Mouse (Mus musculus) ovary, adult 18-20 months (tissue): Measurements from ENCODE around the gene Fmo1.
A peak's percentile ranks its signal among the peaks of the same experiment; 100 is the strongest.

Experiments used
- DNase-seq: peaks from one replicate; pipeline ENCODE4 v3.0.0; 2022; ENCODE audit warnings: low spot score, mixed read lengths

Gene Fmo1

DNA sequence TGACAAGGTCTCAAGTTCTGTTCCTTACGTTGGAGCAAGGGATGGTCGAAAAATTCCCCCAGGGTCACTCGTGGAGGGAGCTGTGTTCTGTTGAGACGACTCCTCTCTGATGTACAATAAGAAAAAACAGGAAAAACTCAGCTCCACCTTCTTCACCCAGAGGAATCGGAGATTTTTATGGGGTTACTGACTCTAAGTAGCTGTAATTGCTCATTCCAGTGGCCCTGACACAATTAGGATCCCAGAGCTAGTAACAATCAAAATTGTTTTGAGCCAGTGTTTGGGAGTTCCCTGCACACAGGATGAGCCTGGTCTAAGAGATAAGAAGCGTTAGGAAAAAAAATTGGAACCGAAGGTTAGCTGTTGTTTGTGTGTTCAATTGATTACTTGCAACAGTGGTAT lies at the start of gene Fmo1:
Fmo1 (minus strand) TSS at position 331 of the 402 bp plus-strand sequence.
- no peak for DNase-seq

DNA sequence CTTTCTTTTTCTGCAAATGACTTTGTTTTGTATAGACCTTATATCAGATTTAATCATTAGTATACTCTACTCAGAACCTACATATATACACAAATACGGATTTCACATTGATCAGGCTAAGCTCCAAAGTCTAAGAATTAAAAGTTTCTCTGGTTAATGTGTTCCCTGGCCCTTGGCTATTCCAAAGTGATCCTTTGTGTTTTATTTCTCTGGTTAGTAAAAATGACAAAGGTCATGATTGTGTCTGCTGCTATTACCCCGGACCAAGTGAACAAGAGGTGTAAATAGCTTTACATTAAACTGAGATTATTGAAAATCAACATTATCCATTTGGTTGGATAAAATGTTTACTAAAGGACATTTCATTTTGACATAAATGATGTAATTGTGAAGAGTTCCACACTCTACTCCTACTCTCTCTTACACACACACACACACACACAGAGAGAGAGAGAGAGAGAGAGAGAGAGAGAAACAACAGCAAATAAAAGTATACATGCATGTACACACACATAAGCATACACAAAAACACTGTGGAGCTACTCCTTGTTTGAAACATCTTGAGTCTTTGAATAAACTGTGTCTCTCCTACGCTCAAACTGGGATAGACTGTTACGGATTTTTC lies 48.6 kb upstream of the Fmo1 start:
- no peak for DNase-seq

DNA sequence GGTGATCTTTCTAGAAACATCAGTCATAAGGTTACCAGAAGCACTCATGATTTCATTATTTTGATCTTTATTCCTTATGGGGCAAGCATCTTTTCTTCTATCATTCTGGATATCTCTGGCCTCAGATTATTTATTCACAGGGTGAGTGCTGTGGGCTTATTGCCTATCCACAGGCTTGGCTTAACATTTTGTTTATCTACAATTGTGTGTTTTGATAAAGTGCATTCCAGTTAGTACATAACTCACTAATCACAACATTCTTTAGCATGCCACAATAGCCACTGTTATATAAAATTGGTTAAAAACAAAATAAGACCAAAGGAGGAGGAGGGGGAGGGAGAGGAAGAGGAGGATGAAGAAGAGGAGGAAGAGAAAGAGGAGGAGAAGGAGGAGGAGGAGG lies 45.7 kb upstream of the Fmo1 start:
- no peak for DNase-seq

DNA sequence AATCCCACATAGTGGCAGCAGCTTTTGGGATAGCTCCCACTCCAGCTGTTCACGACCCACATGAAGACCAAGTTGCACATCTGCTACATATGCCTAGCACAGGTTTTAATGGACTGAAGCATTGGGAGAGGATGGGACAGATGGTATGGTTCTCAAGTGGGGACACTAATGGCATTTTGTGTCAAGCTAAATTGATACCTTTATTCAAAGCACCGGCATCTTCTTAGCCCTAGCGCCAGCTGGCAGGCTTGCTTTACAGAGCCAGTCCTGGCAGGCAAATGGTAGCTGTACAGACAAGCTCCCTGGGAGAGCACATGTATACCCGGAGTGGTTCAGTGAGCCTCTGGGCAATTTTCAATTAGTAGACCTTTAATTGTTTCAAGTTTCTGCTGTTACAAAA lies 35.5 kb upstream of the Fmo1 start:
- no peak for DNase-seq

DNA sequence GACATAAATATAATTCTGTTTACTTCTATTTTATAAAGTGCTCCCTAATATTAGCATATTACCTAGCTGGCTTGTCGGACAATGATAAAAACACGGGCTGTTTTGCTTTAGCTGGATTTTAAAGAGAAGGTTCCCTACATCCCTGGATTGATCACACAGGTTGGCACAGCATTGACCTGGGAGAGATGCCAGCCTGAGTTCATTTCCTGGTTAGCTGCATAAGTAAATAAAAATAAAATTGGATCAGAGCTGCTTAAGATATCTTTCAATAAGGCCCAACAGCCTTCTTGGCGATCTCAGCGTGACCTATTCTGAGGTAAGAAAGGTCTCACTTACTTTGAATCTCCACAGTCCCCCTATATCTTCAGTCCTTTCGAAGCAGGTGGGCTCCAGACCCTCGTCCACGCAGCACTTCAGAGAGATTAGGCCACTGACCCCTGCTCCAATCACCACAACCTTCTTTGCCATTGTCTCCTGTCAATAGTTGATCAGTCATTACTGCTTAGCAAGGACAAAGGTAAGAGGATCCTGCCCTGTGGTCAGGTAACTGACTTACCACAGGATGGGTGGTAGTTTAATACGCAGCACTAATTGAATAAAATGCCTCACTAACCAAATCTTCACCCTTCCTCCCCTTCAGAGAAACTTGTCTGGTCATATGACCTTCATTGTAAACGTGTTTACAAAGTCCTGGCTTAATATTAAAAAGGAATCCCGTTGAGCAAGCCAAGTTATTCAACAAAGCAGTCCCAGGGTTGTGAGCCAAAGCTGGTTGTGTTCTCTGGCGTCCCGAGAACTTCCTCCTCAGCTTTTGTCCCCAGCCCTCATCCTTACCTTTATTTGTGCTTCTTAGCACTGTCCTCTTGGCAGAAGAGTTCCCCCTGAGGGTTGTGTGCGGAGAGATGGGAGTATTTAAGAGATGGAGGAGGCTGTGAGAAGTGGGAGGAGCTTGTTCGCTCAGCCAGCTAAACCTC lies 31.7 kb upstream of the Fmo1 start, which contains the start of gene Fmo2:
Fmo2 (minus strand) TSS at position 889 of the 974 bp plus-strand sequence.
- DNase-seq = peak; percentile 9

DNA sequence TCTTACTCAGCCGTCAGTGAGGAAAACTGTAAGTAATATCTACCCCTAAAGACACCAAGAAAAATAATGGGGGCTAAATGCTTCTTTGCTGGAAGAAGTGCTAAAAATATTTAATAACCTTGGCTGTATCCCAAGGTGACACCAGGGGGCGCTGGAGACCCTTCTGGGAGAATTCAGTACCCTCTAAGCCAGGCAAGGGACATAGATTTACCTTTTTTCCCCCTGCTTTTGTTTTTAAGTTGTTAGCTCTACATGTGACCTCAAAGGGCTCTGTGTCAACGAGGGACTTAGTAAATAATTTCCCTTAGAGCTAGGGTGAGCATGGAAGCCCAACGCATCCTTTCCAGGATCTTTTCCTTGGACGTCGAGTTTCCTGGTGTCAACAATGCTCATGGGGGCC lies 29.5 kb upstream of the Fmo1 start:
- DNase-seq = no peak

DNA sequence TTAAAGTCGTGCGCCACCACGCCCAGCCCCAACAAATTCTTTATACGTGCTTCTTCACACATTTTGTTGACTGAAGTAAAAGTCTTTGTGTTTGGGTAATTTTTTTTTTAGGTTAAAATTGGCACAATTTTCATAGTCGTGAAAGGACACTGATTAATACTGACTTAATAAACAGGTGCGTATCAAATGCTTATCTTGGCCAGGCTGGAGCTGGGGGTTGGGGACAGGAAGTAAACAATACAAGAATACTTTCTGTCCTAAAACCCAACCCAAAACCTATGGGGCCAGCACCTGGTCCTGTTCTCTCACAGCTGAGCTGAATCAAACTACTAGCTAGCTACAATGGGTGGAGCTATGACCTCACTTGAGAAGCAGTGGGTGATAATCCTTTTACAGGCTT lies 26.6 kb upstream of the Fmo1 start:
- no peak for DNase-seq

DNA sequence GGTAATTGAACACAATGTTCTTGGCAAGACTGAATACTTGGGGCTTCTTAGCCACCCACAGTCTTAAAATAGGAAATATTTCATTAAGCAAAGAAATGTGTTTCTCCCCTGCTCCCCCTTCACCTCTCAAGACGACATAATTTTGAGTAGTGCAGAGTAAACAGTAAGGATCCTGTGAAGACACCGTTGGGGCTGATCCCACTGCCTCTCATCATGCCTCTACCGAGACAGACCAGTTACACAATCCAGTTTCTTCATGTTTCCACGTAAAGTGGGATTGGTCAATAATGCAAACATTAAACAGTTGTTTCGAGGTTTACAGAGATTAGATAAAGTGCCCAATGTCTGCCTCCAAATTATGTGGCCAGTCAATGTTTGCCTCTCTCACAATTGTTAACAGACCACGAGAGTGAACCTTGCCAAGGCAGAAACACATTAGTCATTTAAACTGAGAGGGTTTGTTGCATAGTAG lies 25.6 kb upstream of the Fmo1 start:
- DNase-seq = no peak

DNA sequence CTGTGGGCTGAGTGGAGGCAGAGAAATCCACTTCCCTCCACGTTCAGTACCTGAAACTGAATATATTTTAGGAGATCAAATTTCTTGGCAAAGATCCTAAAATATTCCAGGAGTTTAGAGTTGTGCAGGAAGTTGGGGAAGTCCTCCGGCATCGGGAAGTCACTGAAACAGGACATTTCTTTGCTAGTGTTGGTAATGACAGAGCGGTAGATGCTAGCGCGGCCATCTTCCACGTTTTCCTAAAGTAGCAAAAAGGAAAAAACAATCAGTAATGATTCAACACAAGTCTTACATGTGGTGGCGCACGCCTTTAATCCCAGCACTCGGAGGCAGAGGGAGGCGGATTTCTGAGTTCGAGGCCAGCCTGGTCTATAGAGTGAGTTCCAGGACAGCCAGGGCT lies 22.2 kb upstream of the Fmo1 start:
- DNase-seq = no peak

DNA sequence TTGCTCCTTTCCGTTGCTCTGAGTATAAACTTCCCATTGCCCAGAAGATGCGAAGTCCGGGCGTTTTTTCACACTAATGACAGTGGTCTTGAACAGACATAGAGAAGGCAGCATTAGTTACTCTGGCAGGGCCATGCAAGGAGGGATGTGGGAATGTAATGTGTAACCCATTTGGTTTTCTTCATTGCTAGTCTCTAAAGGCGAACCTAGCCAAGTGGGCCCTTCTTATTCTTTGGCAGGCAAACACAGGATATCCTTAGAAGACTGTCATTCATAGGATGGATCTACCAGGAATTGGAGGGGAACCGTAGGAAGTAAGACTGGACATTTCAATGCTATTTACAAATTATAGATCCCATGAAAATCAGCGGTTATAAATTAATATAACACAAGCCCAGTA lies 21.2 kb upstream of the Fmo1 start:
- no peak for DNase-seq

DNA sequence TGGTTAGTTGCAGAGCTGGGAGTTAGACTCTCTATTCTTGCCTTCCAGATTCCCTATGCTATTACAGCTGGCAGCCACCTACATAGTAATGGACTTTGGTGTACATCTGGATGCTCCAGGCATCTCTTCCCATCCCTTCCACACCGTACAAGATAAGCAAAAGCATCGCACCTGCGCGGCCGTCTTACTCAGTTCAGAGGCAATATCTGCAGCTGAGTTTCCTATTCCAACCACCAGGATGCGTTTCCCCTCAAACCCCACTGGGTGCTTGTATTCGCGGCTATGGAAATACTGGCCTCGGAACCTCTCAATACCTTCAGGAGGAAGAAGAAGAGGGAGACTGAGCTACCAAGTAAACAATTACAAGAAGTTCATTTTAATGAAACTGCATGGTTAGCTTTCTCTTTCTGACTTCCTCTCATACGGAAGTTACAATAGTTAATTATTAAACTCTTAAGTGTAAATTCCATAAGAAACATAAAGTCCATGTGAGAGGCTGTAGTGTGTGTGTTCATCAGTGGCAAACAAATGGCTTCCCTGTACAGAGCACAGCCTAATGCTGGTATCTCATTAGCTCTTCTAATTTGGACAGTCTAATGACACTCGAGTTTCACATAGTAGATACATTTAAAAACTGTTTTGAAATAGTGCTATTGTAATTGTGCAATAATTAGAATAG lies 19.9 kb upstream of the Fmo1 start:
- DNase-seq = no peak

DNA sequence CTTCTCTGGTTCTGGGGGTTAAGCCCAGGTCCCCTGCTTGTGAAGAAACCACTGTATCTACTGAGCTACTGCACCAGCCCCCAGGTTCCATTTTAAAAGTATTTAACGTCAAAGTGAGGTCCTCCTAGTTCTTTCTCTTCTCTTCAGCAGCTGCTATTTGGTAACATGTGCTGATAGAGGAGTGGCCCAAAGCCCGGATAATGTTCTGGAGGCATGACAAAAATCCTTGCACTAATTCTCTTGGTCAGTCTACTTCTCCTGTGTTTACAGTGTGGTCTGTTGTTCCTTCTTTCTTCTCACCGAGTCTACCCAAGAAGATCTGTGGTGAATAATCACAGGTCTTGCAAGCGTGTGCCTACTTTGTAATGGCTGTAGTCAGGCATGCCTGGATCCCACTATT lies 16.3 kb upstream of the Fmo1 start:
- DNase-seq = no peak

DNA sequence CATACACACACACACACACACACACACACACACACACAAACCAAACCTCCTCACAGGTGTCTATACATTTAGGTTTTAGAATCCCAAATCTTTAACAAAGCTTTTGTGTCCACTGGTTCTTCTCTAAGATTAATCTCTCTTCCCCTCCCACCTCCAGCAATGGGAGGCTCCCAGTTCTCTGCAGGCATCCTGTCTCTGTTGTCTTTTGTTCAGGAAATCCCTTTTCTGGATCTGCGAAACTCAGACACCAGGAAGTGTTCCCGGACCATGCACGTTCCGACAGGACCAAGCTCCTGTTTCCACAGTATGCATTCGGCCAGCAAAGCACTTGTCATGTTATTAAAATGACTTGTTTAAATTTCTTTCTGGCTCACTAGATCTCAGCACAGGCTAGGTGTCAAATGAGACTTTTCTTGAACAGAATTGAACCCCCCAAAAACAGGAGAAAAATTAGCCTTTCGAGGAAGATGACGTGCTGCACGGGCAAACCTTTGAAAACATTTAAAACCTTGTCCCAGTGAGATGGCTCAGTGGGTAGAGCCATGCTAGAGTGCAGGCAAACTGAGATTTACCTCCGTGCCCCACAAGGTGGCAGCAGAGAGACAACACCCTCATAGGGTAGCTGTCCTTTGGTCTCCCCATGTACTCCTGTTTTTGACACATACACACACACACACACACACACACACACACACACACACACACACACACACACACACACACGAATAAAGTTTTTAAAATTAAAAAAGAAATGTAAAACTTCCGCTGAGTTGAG lies 13.4 kb upstream of the Fmo1 start:
- no peak for DNase-seq

DNA sequence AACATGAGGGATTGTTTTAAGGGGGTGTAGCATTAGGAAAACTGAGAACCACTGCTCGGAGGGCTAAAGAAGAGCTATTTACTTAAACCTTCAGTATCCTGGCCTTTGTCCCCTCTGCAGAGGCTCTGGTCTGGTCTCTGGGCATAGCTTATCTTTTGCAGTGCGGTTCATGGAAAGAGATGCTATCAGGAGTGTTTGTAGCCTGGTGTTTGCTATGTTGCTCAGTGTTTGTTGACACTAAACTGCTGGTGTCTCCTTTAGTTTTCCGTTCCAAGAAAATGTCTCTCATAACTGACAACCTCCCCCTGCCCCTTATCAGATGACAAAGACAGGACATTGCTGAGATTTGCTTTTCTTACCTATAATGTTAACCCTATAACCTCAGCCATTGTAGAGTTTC lies 8.7 kb upstream of the Fmo1 start:
- no peak for DNase-seq

DNA sequence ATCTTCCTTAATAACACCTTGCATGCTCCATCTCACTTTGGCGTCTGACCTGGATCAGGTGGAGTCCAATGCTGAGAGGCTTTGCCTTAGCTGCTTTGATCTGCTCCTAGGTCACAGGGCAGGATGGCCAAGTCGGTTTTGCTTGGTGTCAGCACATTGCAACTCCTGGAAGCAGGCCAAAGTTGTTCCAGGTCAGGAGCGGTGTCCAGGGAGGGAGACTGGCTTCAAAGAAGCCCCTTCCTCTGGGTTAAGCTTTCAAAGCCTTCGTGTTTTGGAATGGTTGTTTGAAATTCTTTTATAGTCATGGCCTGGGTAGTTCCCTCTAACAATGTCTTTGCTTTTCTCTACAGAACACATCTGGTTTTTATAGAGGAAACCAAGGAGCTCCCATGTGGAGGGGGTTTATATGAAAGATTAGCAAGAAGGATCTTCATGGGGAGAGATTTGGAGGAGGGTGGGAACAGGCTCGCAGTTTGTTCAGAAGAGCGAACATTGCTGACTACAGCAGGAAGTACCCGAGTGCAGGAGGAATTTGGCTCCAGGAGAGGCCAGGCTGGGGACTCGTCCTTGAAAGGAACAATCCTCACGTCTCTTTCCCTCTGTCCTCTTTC lies 5.4 kb upstream of the Fmo1 start:
- DNase-seq = no peak

DNA sequence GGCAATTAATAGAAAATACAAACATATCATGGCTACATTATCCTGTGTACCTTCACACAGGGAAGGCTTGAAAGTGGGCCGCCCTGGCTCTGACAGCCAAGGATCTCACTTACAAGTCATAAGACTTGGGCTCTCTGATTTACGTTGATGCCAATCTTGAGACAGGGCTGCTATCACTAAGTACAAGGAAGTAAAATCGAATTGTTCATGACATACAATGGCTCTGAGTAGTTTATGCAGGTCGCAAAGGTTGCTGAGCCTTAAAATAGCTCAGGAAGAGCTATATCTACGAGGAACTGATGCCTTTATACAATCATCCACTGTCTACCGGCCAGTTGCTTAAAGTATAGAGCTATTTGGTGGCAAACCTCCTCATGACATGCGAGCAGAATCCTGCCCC lies 4.6 kb upstream of the Fmo1 start:
- DNase-seq = no peak

DNA sequence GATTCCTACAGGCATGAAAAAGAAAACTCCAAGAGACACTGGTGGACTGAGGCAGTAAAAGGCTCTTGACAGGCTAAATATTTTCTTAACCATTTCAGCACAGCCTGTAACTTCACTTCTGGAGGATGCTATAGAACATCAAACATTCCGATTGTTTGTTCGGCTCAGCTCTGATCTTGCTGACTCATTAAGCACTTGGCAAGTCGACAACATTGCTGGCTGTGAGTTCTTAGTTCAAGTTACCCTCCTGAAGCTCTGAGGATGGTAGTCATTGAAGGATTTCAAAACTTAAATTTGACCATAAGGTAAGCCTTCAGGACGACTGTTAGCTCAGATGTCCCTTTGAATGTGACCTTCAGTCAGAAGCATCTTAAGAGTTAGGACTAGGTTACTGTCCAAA lies 986 bp upstream of the Fmo1 start:
- DNase-seq = no peak

DNA sequence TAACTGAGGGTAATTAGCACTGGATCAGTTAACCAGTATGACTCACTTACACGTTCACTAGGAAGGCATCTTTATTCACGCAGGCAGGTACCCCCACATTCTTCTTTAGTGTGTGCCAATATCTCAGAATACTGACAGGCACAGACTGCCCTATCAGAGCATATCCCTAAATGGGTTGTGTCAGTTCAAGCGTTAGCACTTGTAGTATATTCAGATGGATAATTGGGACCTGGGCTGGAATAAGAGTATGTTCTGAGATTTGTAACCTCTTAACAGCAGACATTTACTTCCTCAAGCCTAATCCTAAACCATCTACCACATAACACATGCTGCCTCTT lies 948 bp downstream of the Fmo1 start:
- DNase-seq = no peak

DNA sequence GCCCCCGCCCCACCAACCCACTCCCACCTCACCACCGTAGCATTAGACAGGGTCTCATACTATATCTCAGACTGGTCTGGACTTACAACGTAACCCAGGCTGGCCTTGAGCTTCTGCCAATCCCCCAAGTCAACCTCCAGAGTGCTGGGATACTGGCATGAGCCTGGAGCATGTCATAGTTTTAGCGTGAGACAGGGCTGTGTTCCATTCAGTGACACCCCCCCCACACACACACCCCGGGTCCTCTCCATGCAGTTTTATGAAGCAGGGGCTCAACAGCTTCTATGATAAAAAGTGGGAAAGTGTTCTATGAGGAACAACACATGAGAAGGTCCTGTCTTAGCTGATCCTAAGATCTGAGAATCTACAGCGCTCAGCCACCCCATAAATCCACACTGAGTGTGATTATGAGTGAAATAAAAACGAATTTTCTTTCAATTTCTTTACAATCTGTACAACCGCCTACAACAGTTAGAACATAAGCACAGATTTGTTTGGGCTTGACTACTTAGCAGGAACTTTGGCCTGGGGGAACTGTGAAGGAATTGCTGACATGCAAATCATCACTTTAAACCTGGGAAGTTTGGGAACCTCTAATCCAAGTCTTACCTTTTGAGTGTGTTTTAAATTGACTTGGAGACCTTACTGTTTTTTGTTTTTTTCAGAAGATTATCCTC lies 1.5 kb downstream of the Fmo1 start:
- DNase-seq = no peak

DNA sequence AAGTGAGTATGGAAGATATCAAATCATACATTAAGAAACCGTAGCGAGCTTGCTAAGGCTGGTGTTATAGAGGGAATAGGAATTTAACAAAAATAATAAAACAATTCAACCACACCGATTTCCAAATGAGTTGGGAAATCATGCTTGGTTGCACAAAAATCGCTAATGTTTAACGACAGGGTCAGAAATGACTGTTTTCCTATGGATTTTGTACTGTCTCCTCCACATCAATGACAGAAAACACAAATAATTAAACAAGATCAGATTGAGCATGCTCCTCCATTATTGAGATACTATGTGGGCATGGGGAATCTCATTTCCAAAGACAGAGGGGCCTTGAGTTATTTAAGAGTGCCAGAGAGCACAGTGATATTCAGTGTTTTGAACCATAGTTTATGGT lies 2.1 kb downstream of the Fmo1 start:
- no peak for DNase-seq

DNA sequence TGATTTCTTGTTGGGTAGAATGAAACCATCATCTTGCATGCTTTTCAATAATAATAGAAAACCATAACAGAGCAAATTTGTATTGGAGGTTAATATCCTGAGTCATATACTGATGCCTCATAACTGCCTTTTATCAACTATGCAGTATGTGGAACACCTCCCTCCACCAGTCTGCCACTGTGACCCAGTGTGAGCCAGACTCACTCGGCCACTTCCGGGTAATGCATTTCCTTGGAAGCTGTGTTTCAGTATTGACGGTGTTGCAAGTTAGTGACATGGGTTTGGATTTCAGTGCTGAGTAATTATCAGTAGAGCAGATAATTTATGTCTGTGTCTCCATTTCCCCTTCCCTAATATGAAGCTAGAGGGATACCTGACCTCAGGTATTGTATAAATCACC lies 2.8 kb downstream of the Fmo1 start:
- DNase-seq = no peak
